Mouse (Mus musculus): ENCODE measurements around the gene Phactr2. TPM values are rescaled to one million over a fixed set of nuclear protein-coding genes. Genes with fewer than 3 reads are reported as not detected.

Phactr2 gene
- polyA plus RNA-seq, 1 experiment from 2014 or later: 28.8 TPM

- no peak for ATAC-seq (ENCODE audit: insufficient number of reproducible peaks, low FRiP score, low TSS enrichment, low read depth)
- 85% methylated on average over 6 of the region's 6 CpGs for WGBS
Measured at GRCm38 (mm10) chr10:13280298-13280853, 193.8 kb downstream of the Phactr2 start.

GRCm38 (mm10) chr10:13276298-13276697, 197.9 kb downstream of the Phactr2 start:
- Histone ChIP-seq H3K27ac (replicated peaks; ENCODE audit: low read depth, low read length) (no peak overlapping the region), H3K4me1 (ENCODE audit: control insufficient read depth, insufficient read depth, low read length) (no peaks in the 10 kb centered on the region), H3K36me3 (ENCODE audit: control insufficient read depth, insufficient read depth, low read length) (no peaks in the 10 kb centered on the region), H3K4me3 (ENCODE audit: low read depth, low read length) (no peak overlapping the region), H3K9me3 (ENCODE audit: control insufficient read depth, low read length) (no peaks in the 10 kb centered on the region), H3K9ac (ENCODE audit: low read length) (no peak overlapping the region), H3K4me2 (ENCODE audit: low read depth, severe bottlenecking) (no peak overlapping the region), H3K27me3 (ENCODE audit: control insufficient read depth, insufficient read depth, low read length) (no peaks in the 10 kb centered on the region)
- 96% methylated on average over 5 of the region's 5 CpGs for WGBS
- DNase-seq (ENCODE audit: low spot score) (no peak), ATAC-seq (ENCODE audit: insufficient number of reproducible peaks, low FRiP score, low TSS enrichment, low read depth) (no peak)

More at GRCm38 (mm10) chr10:13280298-13280853, 193.8 kb downstream of the Phactr2 start:
- no peak for DNase-seq (ENCODE audit: low spot score)
- Histone ChIP-seq H3K9ac (ENCODE audit: low read length) (no peak overlapping the region), H3K27ac (replicated peaks; ENCODE audit: low read depth, low read length) (no peak overlapping the region), H3K9me3 (ENCODE audit: control insufficient read depth, low read length) (no peaks in the 10 kb centered on the region), H3K4me3 (ENCODE audit: low read depth, low read length) (no peak overlapping the region), H3K4me1 (ENCODE audit: control insufficient read depth, insufficient read depth, low read length) (no peaks in the 10 kb centered on the region), H3K27me3 (ENCODE audit: control insufficient read depth, insufficient read depth, low read length) (no peaks in the 10 kb centered on the region), H3K4me2 (ENCODE audit: low read depth, severe bottlenecking) (no peak overlapping the region), H3K36me3 (ENCODE audit: control insufficient read depth, insufficient read depth, low read length) (no peaks in the 10 kb centered on the region)

GRCm38 (mm10) chr10:13275152-13275551, 199.1 kb downstream of the Phactr2 start:
- H3K27me3 ChIP-seq (ENCODE audit: control insufficient read depth, insufficient read depth, low read length): no peaks in the 10 kb centered on the region
- H3K27ac ChIP-seq (replicated peaks; ENCODE audit: low read depth, low read length): no peak overlapping the region
- no peaks in the 10 kb centered on the region for H3K9me3 ChIP-seq (ENCODE audit: control insufficient read depth, low read length)
- H3K4me2 ChIP-seq (ENCODE audit: low read depth, severe bottlenecking): no peak overlapping the region
- no peak for DNase-seq (ENCODE audit: low spot score)
- ATAC-seq (ENCODE audit: insufficient number of reproducible peaks, low FRiP score, low TSS enrichment, low read depth): no peak
- WGBS: 91% methylated on average over 6 of the region's 6 CpGs
- H3K4me1 ChIP-seq (ENCODE audit: control insufficient read depth, insufficient read depth, low read length): no peaks in the 10 kb centered on the region
- no peak overlapping the region for H3K4me3 ChIP-seq (ENCODE audit: low read depth, low read length)
- no peak overlapping the region for H3K9ac ChIP-seq (ENCODE audit: low read length)
- no peaks in the 10 kb centered on the region for H3K36me3 ChIP-seq (ENCODE audit: control insufficient read depth, insufficient read depth, low read length)

GRCm38 (mm10) chr10:13274699-13275098, 199.5 kb downstream of the Phactr2 start:
- Histone ChIP-seq H3K4me3 (ENCODE audit: low read depth, low read length) (no peak overlapping the region), H3K36me3 (ENCODE audit: control insufficient read depth, insufficient read depth, low read length) (no peaks in the 10 kb centered on the region), H3K27me3 (ENCODE audit: control insufficient read depth, insufficient read depth, low read length) (no peaks in the 10 kb centered on the region), H3K9ac (ENCODE audit: low read length) (no peak overlapping the region), H3K4me2 (ENCODE audit: low read depth, severe bottlenecking) (no peak overlapping the region), H3K27ac (replicated peaks; ENCODE audit: low read depth, low read length) (no peak overlapping the region), H3K9me3 (ENCODE audit: control insufficient read depth, low read length) (no peaks in the 10 kb centered on the region), H3K4me1 (ENCODE audit: control insufficient read depth, insufficient read depth, low read length) (no peaks in the 10 kb centered on the region)
- DNase-seq (ENCODE audit: low spot score): no peak
- WGBS: 88% methylated on average over 4 of the region's 4 CpGs
- ATAC-seq (ENCODE audit: insufficient number of reproducible peaks, low FRiP score, low TSS enrichment, low read depth): no peak

- Histone ChIP-seq H3K27ac (replicated peaks; ENCODE audit: low read depth, low read length) (no peak overlapping the region), H3K27me3 (ENCODE audit: control insufficient read depth, insufficient read depth, low read length) (no peaks in the 10 kb centered on the region), H3K4me1 (ENCODE audit: control insufficient read depth, insufficient read depth, low read length) (no peaks in the 10 kb centered on the region), H3K36me3 (ENCODE audit: control insufficient read depth, insufficient read depth, low read length) (no peaks in the 10 kb centered on the region), H3K4me2 (ENCODE audit: low read depth, severe bottlenecking) (no peak overlapping the region), H3K9me3 (ENCODE audit: control insufficient read depth, low read length) (no peaks in the 10 kb centered on the region), H3K9ac (ENCODE audit: low read length) (no peak overlapping the region), H3K4me3 (ENCODE audit: low read depth, low read length) (no peak overlapping the region)
- DNase-seq (ENCODE audit: low spot score) (no peak), ATAC-seq (ENCODE audit: insufficient number of reproducible peaks, low FRiP score, low TSS enrichment, low read depth) (no peak)
- 86% methylated on average over 1 of the region's 1 CpGs for WGBS
Measured at GRCm38 (mm10) chr10:13273756-13274155, 200.5 kb downstream of the Phactr2 start.

- no peak for ATAC-seq (ENCODE audit: insufficient number of reproducible peaks, low FRiP score, low TSS enrichment, low read depth)
Measured at GRCm38 (mm10) chr10:13271716-13272115, 202.5 kb downstream of the Phactr2 start.

GRCm38 (mm10) chr10:13271099-13271498, 203.1 kb downstream of the Phactr2 start:
- no peaks in the 10 kb centered on the region for H3K36me3 ChIP-seq (ENCODE audit: control insufficient read depth, insufficient read depth, low read length)
- no peaks in the 10 kb centered on the region for H3K9me3 ChIP-seq (ENCODE audit: control insufficient read depth, low read length)
- ATAC-seq (ENCODE audit: insufficient number of reproducible peaks, low FRiP score, low TSS enrichment, low read depth) (peak; percentile 57; the same call in 1 of the 2 replicates), DNase-seq (ENCODE audit: low spot score) (peak; percentile 29)
- WGBS: 46% methylated on average over 7 of the region's 7 CpGs
- no peak overlapping the region for H3K4me3 ChIP-seq (ENCODE audit: low read depth, low read length)
- H3K27ac ChIP-seq (replicated peaks; ENCODE audit: low read depth, low read length): no peak overlapping the region
- no peaks in the 10 kb centered on the region for H3K4me1 ChIP-seq (ENCODE audit: control insufficient read depth, insufficient read depth, low read length)
- no peak overlapping the region for H3K9ac ChIP-seq (ENCODE audit: low read length)
- no peaks in the 10 kb centered on the region for H3K27me3 ChIP-seq (ENCODE audit: control insufficient read depth, insufficient read depth, low read length)
- no peak overlapping the region for H3K4me2 ChIP-seq (ENCODE audit: low read depth, severe bottlenecking)

More at GRCm38 (mm10) chr10:13271716-13272115, 202.5 kb downstream of the Phactr2 start:
- Histone ChIP-seq H3K36me3 (ENCODE audit: control insufficient read depth, insufficient read depth, low read length) (no peaks in the 10 kb centered on the region), H3K9me3 (ENCODE audit: control insufficient read depth, low read length) (no peaks in the 10 kb centered on the region), H3K27ac (replicated peaks; ENCODE audit: low read depth, low read length) (0 out of 2 replicates have a peak overlapping the region, but pooled peaks have one; percentile 14), H3K4me3 (ENCODE audit: low read depth, low read length) (no peak overlapping the region), H3K9ac (ENCODE audit: low read length) (no peak overlapping the region), H3K27me3 (ENCODE audit: control insufficient read depth, insufficient read depth, low read length) (no peaks in the 10 kb centered on the region), H3K4me1 (ENCODE audit: control insufficient read depth, insufficient read depth, low read length) (no peaks in the 10 kb centered on the region), H3K4me2 (ENCODE audit: low read depth, severe bottlenecking) (no peak overlapping the region)
- WGBS: 90% methylated on average over 8 of the region's 8 CpGs
- no peak for DNase-seq (ENCODE audit: low spot score)

- no peak overlapping the region for H3K27ac ChIP-seq (replicated peaks; ENCODE audit: low read depth, low read length)
- no peaks in the 10 kb centered on the region for H3K27me3 ChIP-seq (ENCODE audit: control insufficient read depth, insufficient read depth, low read length)
- WGBS: 91% methylated on average over 7 of the region's 7 CpGs
- H3K36me3 ChIP-seq (ENCODE audit: control insufficient read depth, insufficient read depth, low read length): no peaks in the 10 kb centered on the region
- DNase-seq (ENCODE audit: low spot score): no peak
- H3K9me3 ChIP-seq (ENCODE audit: control insufficient read depth, low read length): no peaks in the 10 kb centered on the region
- H3K4me2 ChIP-seq (ENCODE audit: low read depth, severe bottlenecking): no peak overlapping the region
- H3K4me1 ChIP-seq (ENCODE audit: control insufficient read depth, insufficient read depth, low read length): no peaks in the 10 kb centered on the region
- ATAC-seq (ENCODE audit: insufficient number of reproducible peaks, low FRiP score, low TSS enrichment, low read depth): no peak
- H3K9ac ChIP-seq (ENCODE audit: low read length): no peak overlapping the region
- H3K4me3 ChIP-seq (ENCODE audit: low read depth, low read length): no peak overlapping the region
Measured at GRCm38 (mm10) chr10:13270270-13270669, 203.9 kb downstream of the Phactr2 start.

GRCm38 (mm10) chr10:13259251-13259650, 215.0 kb downstream of the Phactr2 start:
- H3K27me3 ChIP-seq (ENCODE audit: control insufficient read depth, insufficient read depth, low read length): no peaks in the 10 kb centered on the region
- H3K4me1 ChIP-seq (ENCODE audit: control insufficient read depth, insufficient read depth, low read length): no peaks in the 10 kb centered on the region
- H3K4me3 ChIP-seq (ENCODE audit: low read depth, low read length): no peak overlapping the region
- no peaks in the 10 kb centered on the region for H3K9me3 ChIP-seq (ENCODE audit: control insufficient read depth, low read length)
- no peak overlapping the region for H3K27ac ChIP-seq (replicated peaks; ENCODE audit: low read depth, low read length)
- H3K9ac ChIP-seq (ENCODE audit: low read length): no peak overlapping the region
- DNase-seq (ENCODE audit: low spot score) (no peak), ATAC-seq (ENCODE audit: insufficient number of reproducible peaks, low FRiP score, low TSS enrichment, low read depth) (no peak)
- no peak overlapping the region for H3K4me2 ChIP-seq (ENCODE audit: low read depth, severe bottlenecking)
- no peaks in the 10 kb centered on the region for H3K36me3 ChIP-seq (ENCODE audit: control insufficient read depth, insufficient read depth, low read length)
- WGBS: 86% methylated on average over 3 of the region's 3 CpGs

Data from limb, embryonic 11.5 days (tissue).